Mouse (Mus musculus) liver, postnatal 0 days (tissue): ENCODE measurements around the gene Fndc1. TPM values are rescaled to one million over a fixed set of nuclear protein-coding genes. Genes with fewer than 3 reads are reported as not detected.

Experiments used
- ATAC-seq: fragments of 200-750 bp; cut with Nextera tagmentation; 2 replicates; pipeline ENCODE4 v1.8.0; 2017; ENCODE audit warnings: mild to moderate bottlenecking, moderate library complexity
- DNase-seq: peaks from one replicate; pipeline ENCODE4 v3.0.0-alpha.2; 2016
- H3K27ac ChIP-seq: fragments of 300-500 bp; sonication (generic); 2 replicates; pipeline ENCODE4 v1.5.1; 2014; ENCODE audit warnings: antibody characterized with exemption, moderate library complexity, mild to moderate bottlenecking, low read depth
- H3K27me3 ChIP-seq: fragments of 300-500 bp; sonication (generic); 2 replicates; pipeline ENCODE4 v1.6.1; 2014; ENCODE audit warnings: low read length, control low read depth, mixed read lengths; ENCODE audit not compliant: insufficient read depth
- H3K36me3 ChIP-seq: fragments of 300-500 bp; sonication (generic); replicated peaks from 2 replicates; pipeline ENCODE4 v1.6.1; 2014; ENCODE audit warnings: mild to moderate bottlenecking, control low read depth, low read length, moderate library complexity, mixed read lengths; ENCODE audit not compliant: insufficient read depth
- H3K4me1 ChIP-seq: fragments of 300-500 bp; sonication (generic); 2 replicates; pipeline ENCODE4 v1.6.1; 2014; ENCODE audit warnings: antibody characterized with exemption, mild to moderate bottlenecking, control low read depth; ENCODE audit not compliant: insufficient read depth
- H3K4me2 ChIP-seq: fragments of 300-500 bp; sonication (generic); 2 replicates; pipeline ENCODE4 v1.6.1; 2014; ENCODE audit warnings: low read depth, mild to moderate bottlenecking, low read length, moderate library complexity, mixed read lengths
- H3K4me3 ChIP-seq: fragments of 300-500 bp; sonication (generic); 2 replicates; pipeline ENCODE4 v1.5.1; 2014; ENCODE audit warnings: low read depth, low read length
- H3K9ac ChIP-seq: fragments of 300-500 bp; sonication (generic); replicated peaks from 2 replicates; pipeline ENCODE4 v1.6.1; 2014; ENCODE audit warnings: mild to moderate bottlenecking, moderate library complexity
- H3K9me3 ChIP-seq: fragments of 300-500 bp; sonication (generic); 2 replicates; pipeline ENCODE4 v1.6.1; 2016; ENCODE audit warnings: mild to moderate bottlenecking, control low read depth, low read length, mixed read lengths
- CTCF ChIP-seq: sonication (generic); IDR thresholded peaks from 2 replicates; pipeline ENCODE4 v1.5.1; 2016; ENCODE audit warnings: antibody characterized with exemption, low read depth
- EP300 ChIP-seq: IDR thresholded peaks from 2 replicates; pipeline ENCODE4 v1.6.1; 2016; ENCODE audit warnings: antibody characterized with exemption, low read depth, mild to moderate bottlenecking
- WGBS: fragments of 180-500 bp; shearing (Covaris S2); extraction: QIAGEN DNeasy Blood & Tissue Kit; methylation state at CpG from one replicate; pipeline ENCODE4 v1.1.7; 2014; ENCODE audit not compliant: insufficient replicate concordance; 5-methylcytosine and 5-hydroxymethylcytosine counted together
- polyA plus RNA-seq: library from polyadenylated mRNA; unstranded; fragments of >200 nt; fragmentation: Nextera tagmentation; extraction: Ambion mirVana; gene quantifications from 2 replicates; pipeline ENCODE4 v1.2.1, GENCODE M21; 2015

Fndc1 gene
- polyA plus RNA-seq, 1 experiment from 2014 or later, result 0.31 TPM

- no peak for ATAC-seq
Measured at GRCm38 (mm10) chr17:7857658-7858057, 30.6 kb upstream of the Fndc1 start.

GRCm38 (mm10) chr17:7855851-7856250 lies 28.7 kb upstream of the Fndc1 start:
- DNase-seq, result peak; percentile 51
- 66% methylated on average over 8 of the region's 8 CpGs for WGBS
- Histone ChIP-seq H3K9ac (no peak overlapping the region), H3K9me3 (no peaks in the 10 kb centered on the region), H3K36me3 (no peaks in the 10 kb centered on the region), H3K4me1 (no peaks in the 10 kb centered on the region), H3K4me3 (no peak overlapping the region), H3K27ac (no peak overlapping the region), H3K4me2 (no peak overlapping the region), H3K27me3 (no peaks in the 10 kb centered on the region)
- TF ChIP-seq CTCF (no peak), EP300 (no peak)
- no peak for ATAC-seq

More at GRCm38 (mm10) chr17:7857658-7858057, 30.6 kb upstream of the Fndc1 start:
- H3K4me3 ChIP-seq, result no peak overlapping the region
- no peak overlapping the region for H3K9ac ChIP-seq
- no peaks in the 10 kb centered on the region for H3K4me1 ChIP-seq
- no peaks in the 10 kb centered on the region for H3K9me3 ChIP-seq
- H3K4me2 ChIP-seq, result no peak overlapping the region
- TF ChIP-seq CTCF, result no peak
- TF ChIP-seq EP300, result no peak
- WGBS, result 69% methylated on average over 6 of the region's 6 CpGs
- H3K27ac ChIP-seq, result no peak overlapping the region
- no peaks in the 10 kb centered on the region for H3K27me3 ChIP-seq
- H3K36me3 ChIP-seq, result no peaks in the 10 kb centered on the region
- no peak for DNase-seq

GRCm38 (mm10) chr17:7851979-7852378 lies 24.9 kb upstream of the Fndc1 start:
- H3K4me2 ChIP-seq, result no peak overlapping the region
- DNase-seq, result no peak
- H3K27me3 ChIP-seq, result no peaks in the 10 kb centered on the region
- H3K9ac ChIP-seq, result no peak overlapping the region
- H3K4me1 ChIP-seq, result no peaks in the 10 kb centered on the region
- 41% methylated on average over 4 of the region's 4 CpGs for WGBS
- no peaks in the 10 kb centered on the region for H3K9me3 ChIP-seq
- H3K27ac ChIP-seq, result no peak overlapping the region
- H3K36me3 ChIP-seq, result no peaks in the 10 kb centered on the region
- TF ChIP-seq EP300, result no peak
- no peak for TF ChIP-seq CTCF
- H3K4me3 ChIP-seq, result no peak overlapping the region
- no peak for ATAC-seq

GRCm38 (mm10) chr17:7851527-7851926 lies 24.4 kb upstream of the Fndc1 start:
- TF ChIP-seq EP300, result no peak
- TF ChIP-seq CTCF, result no peak
- no peaks in the 10 kb centered on the region for H3K9me3 ChIP-seq
- H3K4me1 ChIP-seq, result no peaks in the 10 kb centered on the region
- no peak for ATAC-seq
- H3K4me2 ChIP-seq, result no peak overlapping the region
- H3K36me3 ChIP-seq, result no peaks in the 10 kb centered on the region
- DNase-seq, result no peak
- H3K4me3 ChIP-seq, result no peak overlapping the region
- H3K27me3 ChIP-seq, result no peaks in the 10 kb centered on the region
- H3K9ac ChIP-seq, result no peak overlapping the region
- no peak overlapping the region for H3K27ac ChIP-seq
- 61% methylated on average over 7 of the region's 9 CpGs for WGBS

- no peak for DNase-seq
- no peak for TF ChIP-seq CTCF
- no peak for TF ChIP-seq EP300
- Histone ChIP-seq H3K9ac (no peak overlapping the region), H3K4me1 (no peaks in the 10 kb centered on the region), H3K4me3 (no peak overlapping the region), H3K4me2 (no peak overlapping the region), H3K27ac (no peak overlapping the region), H3K9me3 (no peaks in the 10 kb centered on the region), H3K36me3 (no peaks in the 10 kb centered on the region), H3K27me3 (no peaks in the 10 kb centered on the region)
- ATAC-seq, result no peak
- 69% methylated on average over 6 of the region's 6 CpGs for WGBS
Measured at GRCm38 (mm10) chr17:7850246-7850645, 23.1 kb upstream of the Fndc1 start.

GRCm38 (mm10) chr17:7840505-7841290 lies 13.6 kb upstream of the Fndc1 start:
- Histone ChIP-seq H3K4me3 (no peak overlapping the region), H3K9me3 (no peaks in the 10 kb centered on the region), H3K36me3 (no peaks in the 10 kb centered on the region), H3K27me3 (no peaks in the 10 kb centered on the region), H3K9ac (no peak overlapping the region), H3K4me2 (no peak overlapping the region), H3K27ac (no peak overlapping the region), H3K4me1 (no peaks in the 10 kb centered on the region)
- no peak for DNase-seq
- ATAC-seq, result no peak
- WGBS, result 73% methylated on average over 12 of the region's 12 CpGs
- TF ChIP-seq CTCF (no peak), EP300 (no peak)
